Mouse (Mus musculus) limb, embryonic 11.5 days (tissue): ENCODE data around the gene Igbp1. TPM values are rescaled to one million over a fixed set of nuclear protein-coding genes. Genes with fewer than 3 reads are reported as not detected.

Experiments used
- ATAC-seq: fragments of 200-750 bp; cut with Nextera tagmentation; 2 replicates; pipeline ENCODE4 v1.8.0; 2017; ENCODE audit warnings: low read depth; ENCODE audit not compliant: insufficient number of reproducible peaks, low FRiP score, low TSS enrichment
- DNase-seq: peaks from one replicate; pipeline ENCODE4 v3.0.0-alpha.2; 2015; ENCODE audit warnings: low spot score
- H3K27ac ChIP-seq: fragments of 300-500 bp; sonication (generic); replicated peaks from 2 replicates; pipeline ENCODE4 v1.5.1; 2014; ENCODE audit warnings: low read depth, mild to moderate bottlenecking, low read length
- H3K27me3 ChIP-seq: fragments of 300-500 bp; sonication (generic); 2 replicates; pipeline ENCODE4 v1.6.1; 2014; ENCODE audit warnings: mild to moderate bottlenecking, low read length, mixed read lengths; ENCODE audit not compliant: control insufficient read depth, insufficient read depth
- H3K36me3 ChIP-seq: fragments of 300-500 bp; sonication (generic); 2 replicates; pipeline ENCODE4 v1.6.1; 2014; ENCODE audit warnings: mild to moderate bottlenecking, low read length, moderate library complexity, mixed read lengths; ENCODE audit not compliant: control insufficient read depth, insufficient read depth
- H3K4me1 ChIP-seq: fragments of 300-500 bp; sonication (generic); 2 replicates; pipeline ENCODE4 v1.6.1; 2014; ENCODE audit warnings: low read length, mixed read lengths; ENCODE audit not compliant: control insufficient read depth, insufficient read depth
- H3K4me2 ChIP-seq: fragments of 300-500 bp; sonication (generic); 2 replicates; pipeline ENCODE4 v1.6.1; 2014; ENCODE audit warnings: low read depth, mild to moderate bottlenecking, moderate library complexity; ENCODE audit not compliant: severe bottlenecking
- H3K4me3 ChIP-seq: fragments of 300-500 bp; sonication (generic); 2 replicates; pipeline ENCODE4 v1.5.1; 2014; ENCODE audit warnings: low read depth, low read length
- H3K9ac ChIP-seq: fragments of 300-500 bp; sonication (generic); 2 replicates; pipeline ENCODE4 v1.6.1; 2014; ENCODE audit warnings: mild to moderate bottlenecking, low read length
- H3K9me3 ChIP-seq: fragments of 300-500 bp; sonication (generic); 2 replicates; pipeline ENCODE4 v1.6.1; 2016; ENCODE audit warnings: low read length; ENCODE audit not compliant: control insufficient read depth
- whole genome bisulfite sequencing: fragments of 180-500 bp; shearing (Covaris S2); extraction: QIAGEN DNeasy Blood & Tissue Kit; methylation state at CpG from one replicate; pipeline ENCODE4 v1.1.7; 2014; 5-methylcytosine and 5-hydroxymethylcytosine counted together
- polyA plus RNA-seq: library from polyadenylated mRNA; unstranded; fragments of >200 nt; fragmentation: Nextera tagmentation; extraction: Ambion mirVana; gene quantifications from 2 replicates; pipeline ENCODE4 v1.2.1, GENCODE M21; 2014

Igbp1 gene
- 44.2 and 47.3 TPM in 2 replicates for polyA plus RNA-seq

DNA sequence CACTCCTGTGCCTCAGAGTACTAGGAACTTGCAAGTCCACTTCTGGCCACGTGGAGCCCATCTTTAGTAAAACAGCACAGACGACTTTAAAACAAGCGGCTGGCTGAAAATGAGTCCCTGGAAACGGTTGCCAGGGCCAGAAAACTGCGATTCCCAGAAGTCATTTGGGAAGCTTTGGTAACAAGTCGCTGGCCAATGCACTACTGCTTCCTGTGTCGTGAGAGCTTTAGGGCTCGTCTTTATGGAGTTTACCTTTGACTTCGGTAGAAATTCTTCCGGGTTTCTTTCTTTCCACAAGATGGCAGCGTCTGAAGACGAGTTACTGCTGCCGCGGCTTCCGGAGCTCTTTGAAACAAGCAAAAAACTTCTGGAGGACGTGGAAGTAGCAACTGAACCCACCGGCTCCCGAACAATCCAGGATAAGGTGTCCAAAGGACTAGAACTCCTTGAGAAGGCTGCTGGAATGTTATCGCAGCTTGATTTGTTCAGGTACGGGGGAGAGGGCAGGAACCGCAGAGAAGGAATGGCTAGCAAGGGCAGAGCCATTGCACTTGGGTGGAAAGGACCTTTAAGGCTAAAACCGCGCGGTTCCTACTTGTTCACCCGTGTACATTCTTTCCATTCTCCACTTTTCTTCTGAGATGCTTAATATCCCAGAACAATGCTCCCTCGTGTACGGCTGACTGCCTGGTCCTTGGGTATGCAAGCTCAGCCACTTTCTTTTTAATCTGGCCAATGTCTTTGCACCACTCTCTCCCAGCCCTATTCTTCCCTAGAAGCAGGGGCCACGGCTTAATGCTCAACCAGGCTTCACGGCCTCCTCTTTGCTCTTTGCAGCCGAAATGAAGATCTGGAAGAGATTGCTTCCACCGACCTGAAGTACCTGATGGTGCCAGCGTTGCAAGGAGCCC, at the start of gene Igbp1:
Gene Igbp1 (plus strand): TSS at position 224 of the 911 bp plus-strand sequence.
- Histone ChIP-seq H3K36me3 (no peaks in the 10 kb centered on the region), H3K9me3 (no peaks in the 10 kb centered on the region), H3K4me3 (peak within 1 kb of the TSS; percentile 52), H3K4me1 (no peaks in the 10 kb centered on the region), H3K9ac (peak within 1 kb of the TSS; percentile 45), H3K4me2 (peak within 1 kb of the TSS; percentile 54), H3K27ac (no peak within 1 kb of the TSS), H3K27me3 (peaks cover 7% of the 10 kb centered on the region)
- ATAC-seq = peak; percentile 94
- 21% methylated on average over 32 of the region's 32 CpGs for WGBS
- peak; percentile 81 for DNase-seq

DNA sequence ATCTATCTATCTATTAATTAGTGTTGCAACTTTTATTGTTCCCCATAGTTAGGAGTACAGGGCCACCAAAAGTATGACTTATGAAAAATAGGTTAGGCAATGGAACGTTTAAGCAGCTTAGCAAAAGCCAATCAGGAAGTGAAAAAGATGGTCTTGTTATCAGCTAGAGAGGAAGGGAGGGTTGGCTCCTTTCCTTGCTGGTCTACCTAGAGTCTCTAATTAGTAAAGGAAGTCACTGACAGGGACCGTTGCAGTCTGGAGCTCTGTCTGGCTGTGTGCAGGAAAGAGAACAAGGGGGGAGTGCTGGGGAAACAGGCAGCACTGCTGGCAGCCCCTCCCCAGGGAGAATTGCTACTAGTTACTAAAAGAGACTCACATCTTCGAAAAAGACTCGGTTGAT, 26.0 kb upstream of the Igbp1 start:
- ATAC-seq (no peak), DNase-seq (no peak)
- no peak overlapping the region for H3K27ac ChIP-seq
- H3K27me3 ChIP-seq = peaks cover 2% of the 10 kb centered on the region; the same call in 1 of the 2 replicates
- no peaks in the 10 kb centered on the region for H3K9me3 ChIP-seq
- no peak overlapping the region for H3K9ac ChIP-seq
- 76% methylated on average over 4 of the region's 4 CpGs for WGBS
- no peaks in the 10 kb centered on the region for H3K36me3 ChIP-seq
- no peak overlapping the region for H3K4me2 ChIP-seq
- H3K4me3 ChIP-seq = no peak overlapping the region
- no peaks in the 10 kb centered on the region for H3K4me1 ChIP-seq

DNA sequence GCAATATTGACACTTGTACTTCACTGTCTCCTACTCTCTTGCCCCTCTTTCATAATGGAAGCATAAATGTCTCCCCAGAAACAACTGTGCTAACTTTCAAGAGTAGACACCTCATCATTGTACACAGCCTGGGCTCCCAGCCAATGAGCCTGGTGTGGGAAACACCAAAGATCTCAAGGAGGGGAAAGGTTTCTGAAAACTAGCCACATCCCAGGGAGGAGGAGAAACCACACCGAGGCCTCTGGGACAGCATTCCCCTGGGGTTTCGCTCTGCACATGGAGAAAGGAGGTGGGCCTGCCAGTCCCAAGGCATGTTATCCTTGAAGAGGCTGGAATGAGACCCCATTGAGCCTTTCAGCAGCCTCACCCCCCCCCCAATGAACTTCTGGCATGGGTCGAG, 24.0 kb upstream of the Igbp1 start:
- DNase-seq (no peak), ATAC-seq (no peak)
- no peaks in the 10 kb centered on the region for H3K4me1 ChIP-seq
- H3K27me3 ChIP-seq = peaks cover 2% of the 10 kb centered on the region; the same call in 1 of the 2 replicates
- H3K9ac ChIP-seq = no peak overlapping the region
- H3K4me3 ChIP-seq = no peak overlapping the region
- 81% methylated on average over 3 of the region's 3 CpGs for WGBS
- no peaks in the 10 kb centered on the region for H3K9me3 ChIP-seq
- no peak overlapping the region for H3K4me2 ChIP-seq
- H3K27ac ChIP-seq = no peak overlapping the region
- H3K36me3 ChIP-seq = no peaks in the 10 kb centered on the region

DNA sequence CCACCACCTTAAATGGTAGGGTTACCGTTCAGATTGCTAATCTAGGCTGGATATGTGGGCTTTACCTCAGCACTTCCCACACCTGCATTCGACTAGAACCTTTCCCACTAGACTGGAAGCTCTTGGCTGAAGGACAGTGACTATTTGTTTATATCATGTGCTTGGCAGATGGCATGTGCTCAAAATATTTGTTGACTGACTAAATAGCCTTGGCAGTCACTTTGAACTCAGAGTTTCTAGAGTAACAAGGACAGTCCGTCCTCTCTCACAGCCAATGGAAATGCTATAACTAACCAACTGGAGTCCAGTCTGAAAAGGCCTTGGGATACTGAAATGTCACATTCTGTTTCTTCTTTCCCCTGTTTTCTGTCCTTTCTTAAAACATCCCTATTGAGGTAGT, 22.6 kb upstream of the Igbp1 start:
- no peaks in the 10 kb centered on the region for H3K36me3 ChIP-seq
- no peaks in the 10 kb centered on the region for H3K9me3 ChIP-seq
- no peaks in the 10 kb centered on the region for H3K4me1 ChIP-seq
- no peak overlapping the region for H3K4me2 ChIP-seq
- H3K27ac ChIP-seq = no peak overlapping the region
- H3K9ac ChIP-seq = no peak overlapping the region
- H3K4me3 ChIP-seq = no peak overlapping the region
- ATAC-seq = no peak
- DNase-seq = no peak
- H3K27me3 ChIP-seq = peaks cover 5% of the 10 kb centered on the region; the same call in 1 of the 2 replicates
- WGBS = 88% methylated on average over 3 of the region's 3 CpGs

- DNase-seq (no peak), ATAC-seq (no peak)
- Histone ChIP-seq H3K4me2 (no peak overlapping the region), H3K27me3 (0 out of 2 replicates have a peak, but pooled peaks cover 2% of the 10 kb centered on the region), H3K36me3 (no peaks in the 10 kb centered on the region), H3K9me3 (no peaks in the 10 kb centered on the region), H3K4me1 (no peaks in the 10 kb centered on the region), H3K27ac (no peak overlapping the region), H3K9ac (no peak overlapping the region), H3K4me3 (no peak overlapping the region)
- WGBS = 69% methylated on average over 4 of the region's 4 CpGs
These were observed 18.4 kb upstream of the Igbp1 start for GRCm38 (mm10) chrX:100475569-100476223.

GRCm38 (mm10) chrX:100480317-100480716, 13.8 kb upstream of the Igbp1 start:
- no peak overlapping the region for H3K4me3 ChIP-seq
- H3K27me3 ChIP-seq = 0 out of 2 replicates have a peak, but pooled peaks cover 2% of the 10 kb centered on the region
- WGBS = 25% methylated on average over 3 of the region's 3 CpGs
- H3K36me3 ChIP-seq = no peaks in the 10 kb centered on the region
- H3K27ac ChIP-seq = no peak overlapping the region
- ATAC-seq (no peak), DNase-seq (peak; percentile 55)
- no peaks in the 10 kb centered on the region for H3K9me3 ChIP-seq
- no peaks in the 10 kb centered on the region for H3K4me1 ChIP-seq
- H3K4me2 ChIP-seq = no peak overlapping the region
- H3K9ac ChIP-seq = no peak overlapping the region

DNA sequence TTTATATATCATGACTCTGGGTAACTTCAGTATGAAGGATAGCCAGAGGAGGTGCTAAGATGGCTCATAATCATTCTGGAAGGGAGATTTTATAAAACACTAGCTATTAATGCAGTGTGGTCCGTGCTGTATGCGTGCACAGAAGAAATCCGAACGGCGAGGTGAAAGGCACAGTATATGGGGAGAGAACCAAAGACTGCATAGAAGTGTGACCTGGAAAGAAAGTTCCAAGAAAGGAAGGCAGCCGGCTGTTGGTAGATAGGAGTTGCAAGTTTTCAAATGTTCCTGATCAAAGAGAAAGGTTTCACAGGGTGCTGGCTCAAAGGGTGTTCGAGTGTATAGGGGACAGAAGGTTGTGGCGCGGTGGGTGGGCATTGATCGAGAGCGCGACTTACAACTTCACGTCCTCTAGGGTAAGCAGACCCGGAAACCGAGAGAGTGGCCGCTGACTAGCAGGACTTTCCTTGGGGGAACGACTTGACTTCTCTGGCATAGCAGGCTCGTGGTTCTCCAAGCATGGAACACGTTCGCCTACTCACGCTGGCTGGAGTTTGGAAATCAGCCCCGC, 507 bp upstream of the Igbp1 start:
- H3K4me3 ChIP-seq = peak overlapping the region; percentile 52
- no peak for DNase-seq
- no peaks in the 10 kb centered on the region for H3K4me1 ChIP-seq
- peak overlapping the region; percentile 47 for H3K4me2 ChIP-seq
- peak; percentile 85 for ATAC-seq
- no peak overlapping the region for H3K27ac ChIP-seq
- H3K36me3 ChIP-seq = no peaks in the 10 kb centered on the region
- peak overlapping the region; percentile 34; the same call in 1 of the 2 replicates for H3K9ac ChIP-seq
- WGBS = 19% methylated on average over 22 of the region's 22 CpGs
- H3K9me3 ChIP-seq = no peaks in the 10 kb centered on the region
- peaks cover 7% of the 10 kb centered on the region for H3K27me3 ChIP-seq

- H3K4me2 ChIP-seq = no peak overlapping the region
- 89% methylated on average over 5 of the region's 5 CpGs for WGBS
- no peaks in the 10 kb centered on the region for H3K9me3 ChIP-seq
These were observed 10.2 kb downstream of the Igbp1 start for GRCm38 (mm10) chrX:100504175-100504851.

More at GRCm38 (mm10) chrX:100504175-100504851, 10.2 kb downstream of the Igbp1 start:
- ATAC-seq (no peak), DNase-seq (no peak)
- H3K27ac ChIP-seq = no peak overlapping the region
- no peak overlapping the region for H3K4me3 ChIP-seq
- no peaks in the 10 kb centered on the region for H3K36me3 ChIP-seq
- no peaks in the 10 kb centered on the region for H3K27me3 ChIP-seq
- H3K9ac ChIP-seq = no peak overlapping the region
- no peaks in the 10 kb centered on the region for H3K4me1 ChIP-seq
